Mouse (Mus musculus): ENCODE measurements around the gene Dlx5. TPM values are rescaled to one million over a fixed set of nuclear protein-coding genes. Genes with fewer than 3 reads are reported as not detected.

The Dlx5 gene
- polyA plus RNA-seq, 1 experiment from 2014 or later: not detected

GRCm38 (mm10) chr6:6874073-6874771, 7.7 kb downstream of the Dlx5 start:
- no peak for ATAC-seq
- H3K4me3 ChIP-seq: no peak overlapping the region
- no peaks in the 10 kb centered on the region for H3K9me3 ChIP-seq (replicated peaks)
- H3K4me1 ChIP-seq: no peaks in the 10 kb centered on the region
- no peaks in the 10 kb centered on the region for H3K36me3 ChIP-seq
- peaks cover 98% of the 10 kb centered on the region for H3K27me3 ChIP-seq (replicated peaks)
- H3K9ac ChIP-seq: no peak overlapping the region
- no peak overlapping the region for H3K4me2 ChIP-seq
- H3K27ac ChIP-seq: no peak overlapping the region
- WGBS (ENCODE audit: insufficient replicate concordance): 2% methylated on average over 25 of the region's 25 CpGs

GRCm38 (mm10) chr6:6873476-6874072, 8.3 kb downstream of the Dlx5 start:
- no peak overlapping the region for H3K27ac ChIP-seq
- no peak overlapping the region for H3K9ac ChIP-seq
- no peak for ATAC-seq
- peaks cover 96% of the 10 kb centered on the region for H3K27me3 ChIP-seq (replicated peaks)
- no peak overlapping the region for H3K4me3 ChIP-seq
- H3K9me3 ChIP-seq (replicated peaks): no peaks in the 10 kb centered on the region
- H3K4me1 ChIP-seq: no peaks in the 10 kb centered on the region
- no peak overlapping the region for H3K4me2 ChIP-seq
- no peaks in the 10 kb centered on the region for H3K36me3 ChIP-seq
- 2% methylated on average over 19 of the region's 19 CpGs for whole genome bisulfite sequencing (ENCODE audit: insufficient replicate concordance)

DNA sequence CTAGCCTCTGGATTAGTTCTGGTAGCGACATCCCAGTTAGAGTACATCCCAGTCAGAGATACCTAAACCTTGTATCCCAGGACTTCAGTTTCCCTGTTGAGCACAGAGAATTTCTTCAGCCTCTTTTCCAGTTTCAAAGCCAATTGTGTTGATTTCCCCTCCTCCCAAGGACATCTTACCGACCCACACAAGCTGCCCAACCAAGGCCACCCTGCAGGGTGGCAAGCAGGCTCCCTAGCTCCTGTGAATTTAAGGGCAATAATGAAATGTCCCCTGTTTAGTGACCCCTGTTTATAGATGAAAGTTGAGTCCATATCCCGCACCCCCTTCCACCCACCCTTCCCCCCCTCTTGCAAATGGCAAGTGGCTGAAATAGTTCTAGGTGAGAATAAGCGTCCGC, 9.0 kb downstream of the Dlx5 start:
- no peak overlapping the region for H3K27ac ChIP-seq
- peaks cover 96% of the 10 kb centered on the region for H3K27me3 ChIP-seq (replicated peaks)
- no peak for ATAC-seq
- no peaks in the 10 kb centered on the region for H3K4me1 ChIP-seq
- H3K9ac ChIP-seq: no peak overlapping the region
- H3K4me2 ChIP-seq: no peak overlapping the region
- H3K9me3 ChIP-seq (replicated peaks): no peaks in the 10 kb centered on the region
- no peak overlapping the region for H3K4me3 ChIP-seq
- no peaks in the 10 kb centered on the region for H3K36me3 ChIP-seq
- 5% methylated on average over 5 of the region's 5 CpGs for WGBS (ENCODE audit: insufficient replicate concordance)

DNA sequence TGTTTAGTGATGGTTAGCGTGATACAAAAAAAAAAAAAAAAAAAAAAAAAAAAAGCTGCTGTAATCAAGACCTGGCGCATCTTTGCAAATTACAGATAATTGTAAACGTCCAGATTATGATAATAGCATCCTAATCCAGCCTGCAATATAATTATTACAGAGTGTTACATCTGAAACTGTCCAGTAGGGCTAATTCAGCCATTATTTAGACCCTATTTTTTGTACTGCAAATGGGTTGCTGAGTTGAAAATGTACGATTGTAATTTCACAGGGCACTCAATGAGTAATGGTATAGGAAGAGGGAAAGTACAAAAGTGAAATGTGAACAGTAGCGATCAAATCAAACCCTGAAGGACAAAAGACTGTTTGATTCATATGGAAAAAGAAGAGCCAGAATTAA, 10.2 kb downstream of the Dlx5 start:
- Histone ChIP-seq H3K27me3 (replicated peaks) (peaks cover 96% of the 10 kb centered on the region), H3K4me1 (no peaks in the 10 kb centered on the region), H3K36me3 (no peaks in the 10 kb centered on the region), H3K9ac (no peak overlapping the region), H3K27ac (no peak overlapping the region), H3K4me3 (no peak overlapping the region), H3K9me3 (replicated peaks) (no peaks in the 10 kb centered on the region), H3K4me2 (no peak overlapping the region)
- WGBS (ENCODE audit: insufficient replicate concordance): 6% methylated on average over 5 of the region's 5 CpGs
- ATAC-seq: no peak

DNA sequence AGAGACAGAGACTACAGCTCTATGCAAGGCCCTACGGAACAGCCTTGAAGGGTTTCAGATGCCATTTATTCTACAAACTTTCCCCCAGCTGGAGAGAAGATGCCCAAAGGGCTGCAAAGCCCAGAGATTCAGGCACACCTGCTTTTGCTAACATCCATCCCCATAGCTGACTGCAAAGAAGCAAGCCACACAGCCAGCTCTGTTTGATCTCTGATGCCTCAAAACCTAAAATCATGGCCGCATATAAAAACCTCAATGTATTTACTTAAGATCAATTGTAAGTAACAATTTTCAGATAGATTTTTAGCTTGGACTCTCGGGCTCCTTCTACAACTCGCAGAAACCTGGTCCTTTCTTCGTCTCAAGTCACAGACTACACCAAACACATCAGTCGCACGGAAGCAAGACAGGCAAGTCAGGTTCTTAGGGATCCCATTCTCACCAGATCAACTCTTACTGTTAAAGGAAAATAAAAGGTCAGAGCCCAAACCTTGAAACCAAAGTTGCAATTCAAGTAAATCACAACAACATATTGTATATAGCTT, 10.9 kb downstream of the Dlx5 start:
- H3K27me3 ChIP-seq (replicated peaks): peaks cover 96% of the 10 kb centered on the region
- 2% methylated on average over 7 of the region's 7 CpGs for WGBS (ENCODE audit: insufficient replicate concordance)
- no peak overlapping the region for H3K4me3 ChIP-seq
- H3K36me3 ChIP-seq: no peaks in the 10 kb centered on the region
- no peaks in the 10 kb centered on the region for H3K9me3 ChIP-seq (replicated peaks)
- no peak overlapping the region for H3K9ac ChIP-seq
- no peak for ATAC-seq
- H3K4me1 ChIP-seq: no peaks in the 10 kb centered on the region
- H3K27ac ChIP-seq: no peak overlapping the region
- no peak overlapping the region for H3K4me2 ChIP-seq

- no peak for ATAC-seq
- Histone ChIP-seq H3K4me2 (no peak overlapping the region), H3K9me3 (replicated peaks) (no peaks in the 10 kb centered on the region), H3K4me3 (no peak overlapping the region), H3K27me3 (replicated peaks) (peaks cover 96% of the 10 kb centered on the region), H3K4me1 (no peaks in the 10 kb centered on the region), H3K36me3 (no peaks in the 10 kb centered on the region), H3K9ac (no peak overlapping the region), H3K27ac (no peak overlapping the region)
- WGBS (ENCODE audit: insufficient replicate concordance): 5% methylated on average over 10 of the region's 11 CpGs
Observed at GRCm38 (mm10) chr6:6869961-6870800, 11.7 kb downstream of the Dlx5 start.

GRCm38 (mm10) chr6:6869041-6869685, 12.7 kb downstream of the Dlx5 start:
- WGBS (ENCODE audit: insufficient replicate concordance): 4% methylated on average over 13 of the region's 13 CpGs
- no peak overlapping the region for H3K4me3 ChIP-seq
- ATAC-seq: no peak

DNA sequence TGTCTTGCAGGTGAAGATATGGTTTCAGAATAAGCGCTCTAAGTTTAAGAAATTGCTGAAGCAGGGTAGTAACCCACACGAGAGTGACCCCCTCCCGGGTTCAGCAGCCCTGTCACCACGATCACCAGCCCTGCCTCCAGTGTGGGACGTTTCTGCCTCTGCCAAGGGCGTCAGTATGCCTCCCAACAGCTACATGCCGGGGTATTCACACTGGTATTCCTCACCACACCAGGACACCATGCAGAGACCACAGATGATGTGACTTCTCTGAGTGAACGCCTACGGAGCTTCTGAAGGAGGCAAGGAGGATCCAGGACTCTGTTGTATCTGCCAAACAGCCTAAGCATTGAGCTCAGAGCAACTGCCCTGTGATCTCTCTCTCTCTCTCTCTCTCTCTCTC, 14.9 kb downstream of the Dlx5 start:
- Histone ChIP-seq H3K9ac (no peak overlapping the region), H3K27me3 (replicated peaks) (peaks cover 96% of the 10 kb centered on the region), H3K9me3 (replicated peaks) (no peaks in the 10 kb centered on the region), H3K4me2 (no peak overlapping the region), H3K4me1 (0 out of 2 replicates have a peak, but pooled peaks cover 5% of the 10 kb centered on the region), H3K4me3 (no peak overlapping the region), H3K36me3 (no peaks in the 10 kb centered on the region), H3K27ac (no peak overlapping the region)
- 5% methylated on average over 9 of the region's 9 CpGs for whole genome bisulfite sequencing (ENCODE audit: insufficient replicate concordance)
- ATAC-seq: no peak

More at GRCm38 (mm10) chr6:6869041-6869685, 12.7 kb downstream of the Dlx5 start:
- H3K4me1 ChIP-seq: no peaks in the 10 kb centered on the region
- no peaks in the 10 kb centered on the region for H3K9me3 ChIP-seq (replicated peaks)
- H3K36me3 ChIP-seq: no peaks in the 10 kb centered on the region
- H3K27ac ChIP-seq: no peak overlapping the region
- H3K9ac ChIP-seq: no peak overlapping the region
- peaks cover 96% of the 10 kb centered on the region for H3K27me3 ChIP-seq (replicated peaks)
- no peak overlapping the region for H3K4me2 ChIP-seq

DNA sequence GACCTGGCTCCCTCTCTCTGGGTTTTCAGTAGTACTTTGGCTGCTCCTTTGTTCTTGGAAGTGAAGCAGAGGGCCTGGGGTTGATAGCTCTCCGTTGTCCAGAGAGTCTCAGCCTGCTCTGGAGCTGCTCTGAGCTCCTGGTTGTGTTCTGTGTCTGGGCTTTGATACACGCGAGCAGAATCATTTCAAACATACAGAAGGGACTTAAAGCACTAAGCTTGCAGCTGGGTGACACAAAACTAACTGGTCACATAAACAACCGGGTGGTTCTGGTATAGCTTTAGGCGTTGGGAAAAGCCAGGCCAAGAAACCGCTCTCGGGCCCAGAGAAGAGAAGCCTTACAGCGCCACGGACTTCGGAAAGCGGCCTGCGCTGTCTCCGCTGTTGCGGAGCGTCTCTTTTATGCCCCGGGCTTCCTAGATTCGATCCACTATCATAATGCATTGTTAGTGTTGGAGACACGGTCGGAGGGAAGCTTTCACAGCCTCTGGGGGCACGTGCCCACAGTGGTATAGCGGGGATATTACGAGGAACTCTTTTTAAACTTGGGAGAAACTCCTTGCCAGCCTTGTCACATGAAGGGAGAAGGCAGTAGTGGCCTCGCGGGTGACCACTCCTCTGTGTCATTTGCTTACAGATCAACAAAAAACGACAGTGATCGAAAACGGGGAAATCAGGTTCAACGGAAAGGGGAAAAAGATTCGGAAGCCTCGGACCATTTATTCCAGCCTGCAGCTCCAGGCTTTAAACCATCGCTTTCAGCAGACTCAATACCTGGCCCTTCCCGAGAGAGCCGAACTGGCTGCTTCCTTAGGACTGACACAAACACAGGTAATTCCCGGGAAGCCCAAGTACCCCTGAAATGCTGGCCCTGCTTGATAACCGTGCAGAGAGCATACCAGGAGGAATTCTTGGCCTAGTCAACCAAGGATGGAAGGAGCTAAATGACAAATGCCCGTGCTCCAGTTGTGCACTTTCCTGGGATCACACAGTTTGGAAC, 17.1 kb downstream of the Dlx5 start:
- Histone ChIP-seq H3K4me2 (peak overlapping the region; percentile 64; the same call in 1 of the 2 replicates), H3K4me3 (no peak overlapping the region), H3K9ac (no peak overlapping the region), H3K9me3 (replicated peaks) (no peaks in the 10 kb centered on the region), H3K36me3 (no peaks in the 10 kb centered on the region), H3K4me1 (0 out of 2 replicates have a peak, but pooled peaks cover 5% of the 10 kb centered on the region), H3K27me3 (replicated peaks) (peaks cover 93% of the 10 kb centered on the region), H3K27ac (no peak overlapping the region)
- ATAC-seq: no peak
- WGBS (ENCODE audit: insufficient replicate concordance): 2% methylated on average over 36 of the region's 36 CpGs

- H3K9me3 ChIP-seq (replicated peaks): no peaks in the 10 kb centered on the region
- WGBS (ENCODE audit: insufficient replicate concordance): 2% methylated on average over 15 of the region's 21 CpGs
- no peak overlapping the region for H3K27ac ChIP-seq
- peak overlapping the region; percentile 40 for H3K4me3 ChIP-seq
- ATAC-seq: no peak
- H3K9ac ChIP-seq: no peak overlapping the region
- H3K36me3 ChIP-seq: no peaks in the 10 kb centered on the region
- H3K4me1 ChIP-seq: 0 out of 2 replicates have a peak, but pooled peaks cover 5% of the 10 kb centered on the region
- peaks cover 95% of the 10 kb centered on the region for H3K27me3 ChIP-seq (replicated peaks)
- peak overlapping the region; percentile 64 for H3K4me2 ChIP-seq
Observed at GRCm38 (mm10) chr6:6863955-6864354, 17.9 kb downstream of the Dlx5 start.
